Mouse (Mus musculus) kidney, embryonic 15.5 days (tissue): ENCODE measurements at regions not wholly inside any gene's neighbourhood (a gene's known extent, or its start where the extent isn't known, plus 50 kb on each side); places are given as distances from the start of the nearest gene placed in this dataset.

Experiments used
- ATAC-seq: fragments of 200-750 bp; cut with Nextera tagmentation; replicated peaks from 2 replicates; pipeline ENCODE4 v1.8.0; 2017; ENCODE audit warnings: moderate TSS enrichment; ENCODE audit not compliant: low FRiP score
- H3K27ac ChIP-seq: fragments of 300-500 bp; sonication (generic); 2 replicates; pipeline ENCODE4 v1.5.1; 2015; ENCODE audit warnings: mild to moderate bottlenecking, inconsistent platforms
- H3K27me3 ChIP-seq: fragments of 300-500 bp; sonication (generic); 2 replicates; pipeline ENCODE4 v1.6.1; 2015; ENCODE audit warnings: inconsistent platforms
- H3K36me3 ChIP-seq: fragments of 300-500 bp; sonication (generic); 2 replicates; pipeline ENCODE4 v1.6.1; 2015; ENCODE audit warnings: inconsistent platforms
- H3K4me1 ChIP-seq: fragments of 300-500 bp; sonication (generic); 2 replicates; pipeline ENCODE4 v1.6.1; 2015; ENCODE audit warnings: inconsistent platforms
- H3K4me2 ChIP-seq: fragments of 300-500 bp; sonication (generic); 2 replicates; pipeline ENCODE4 v1.6.1; 2015; ENCODE audit warnings: moderate library complexity, mild to moderate bottlenecking, inconsistent platforms
- H3K4me3 ChIP-seq: fragments of 300-500 bp; sonication (generic); replicated peaks from 2 replicates; pipeline ENCODE4 v1.5.1; 2015; ENCODE audit warnings: mild to moderate bottlenecking, inconsistent platforms
- H3K9ac ChIP-seq: fragments of 300-500 bp; sonication (generic); 2 replicates; pipeline ENCODE4 v1.6.1; 2015; ENCODE audit warnings: mild to moderate bottlenecking, inconsistent platforms
- H3K9me3 ChIP-seq: fragments of 300-500 bp; sonication (generic); replicated peaks from 2 replicates; pipeline ENCODE4 v1.6.1; 2016; ENCODE audit warnings: inconsistent platforms
- WGBS: fragments of 180-500 bp; shearing (Covaris S2); methylation state at CpG from one replicate; pipeline ENCODE4 v1.1.7; 2015; ENCODE audit warnings: mixed read lengths; 5-methylcytosine and 5-hydroxymethylcytosine counted together

DNA sequence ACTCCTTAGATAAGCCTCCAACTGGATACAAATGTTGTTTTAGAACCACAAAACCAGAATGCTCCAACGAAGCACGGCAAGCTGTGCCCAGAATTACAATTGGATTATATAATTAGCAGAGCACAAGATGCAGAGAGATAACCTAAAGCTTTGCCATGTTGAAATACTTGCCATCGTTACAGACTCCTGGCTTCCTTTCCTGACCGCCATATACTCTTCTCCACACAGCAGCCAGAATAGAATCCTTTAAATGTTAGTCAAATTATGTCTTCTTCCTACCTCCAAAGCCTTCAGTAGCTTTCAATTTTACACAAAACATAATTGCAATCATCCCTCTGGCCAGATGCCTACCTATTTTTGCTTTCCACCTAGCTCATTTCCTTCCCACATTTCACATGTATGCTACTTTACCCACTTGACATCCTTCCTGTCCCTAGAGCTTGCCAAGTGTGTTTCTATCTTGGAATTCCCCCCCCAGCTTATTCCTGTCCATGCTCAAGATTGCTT, 52.8 kb upstream of the G2e3 start:
- Histone ChIP-seq H3K4me1 (no peaks in the 10 kb centered on the region), H3K4me3 (no peak overlapping the region), H3K27ac (no peak overlapping the region), H3K9me3 (no peaks in the 10 kb centered on the region), H3K36me3 (no peaks in the 10 kb centered on the region), H3K9ac (no peak overlapping the region), H3K27me3 (no peaks in the 10 kb centered on the region), H3K4me2 (no peak overlapping the region)
- ATAC-seq, result no peak
- WGBS, result 80% methylated on average over 4 of the region's 4 CpGs

DNA sequence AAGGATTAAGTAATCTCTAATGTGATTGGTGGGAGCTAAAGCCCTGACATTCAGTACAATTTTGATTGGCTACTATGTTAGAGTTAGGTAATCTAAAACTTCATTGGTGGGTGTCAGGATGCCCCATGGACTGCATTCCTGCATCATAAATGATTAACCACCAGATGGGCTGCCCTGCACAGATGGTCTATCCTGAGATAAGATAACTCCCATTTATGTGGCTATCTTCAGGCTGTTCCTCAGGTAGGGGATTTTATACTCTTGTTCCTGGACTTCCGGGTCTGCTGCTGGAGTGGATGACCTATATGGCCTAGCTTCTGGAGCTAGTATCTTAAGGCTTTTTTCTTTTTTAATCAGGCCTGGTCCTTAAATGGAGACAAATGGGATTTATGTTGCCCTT, 69.5 kb upstream of the G2e3 start:
- no peak for ATAC-seq

DNA sequence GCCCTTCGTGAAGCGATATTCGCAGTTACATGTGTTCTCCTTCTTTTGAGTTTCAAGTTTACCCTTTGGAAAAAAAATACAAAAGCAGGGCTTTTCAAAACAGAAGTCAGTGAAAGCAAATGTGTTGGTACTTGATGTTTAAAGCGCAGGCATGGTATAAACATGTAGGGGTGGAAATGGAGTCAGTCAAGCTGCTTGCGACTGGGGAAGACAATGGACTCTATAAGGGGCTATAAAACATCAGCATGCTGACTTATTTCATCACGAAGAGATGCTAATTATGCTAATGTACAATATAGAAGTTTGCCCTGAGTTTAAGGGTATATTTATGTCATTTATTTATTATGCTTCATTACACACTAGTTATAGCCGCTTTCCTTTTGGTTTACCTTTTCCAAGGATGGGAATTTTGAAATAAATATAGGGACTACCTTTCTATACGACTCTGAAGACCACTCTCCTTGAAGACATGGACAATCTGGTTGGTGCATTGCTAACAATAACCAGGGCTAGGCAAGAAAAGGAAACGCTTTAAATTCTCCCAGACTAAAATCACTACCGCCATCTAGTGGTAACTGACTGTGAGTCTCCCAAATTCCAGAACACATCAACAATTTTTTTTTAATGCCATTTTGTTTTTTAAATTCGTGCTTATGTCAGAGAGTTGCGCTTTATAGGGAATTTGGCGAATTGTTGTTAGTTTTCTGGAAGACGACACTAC, 71.9 kb upstream of the G2e3 start:
- Histone ChIP-seq H3K9ac (no peak overlapping the region), H3K4me3 (no peak overlapping the region), H3K36me3 (no peaks in the 10 kb centered on the region), H3K27ac (no peak overlapping the region), H3K4me1 (no peaks in the 10 kb centered on the region), H3K27me3 (no peaks in the 10 kb centered on the region), H3K9me3 (no peaks in the 10 kb centered on the region), H3K4me2 (no peak overlapping the region)
- ATAC-seq, result no peak
- WGBS, result 50% methylated on average over 14 of the region's 14 CpGs

More for the DNA sequence above, 69.5 kb upstream of the G2e3 start:
- no peak overlapping the region for H3K4me3 ChIP-seq
- H3K36me3 ChIP-seq, result no peaks in the 10 kb centered on the region
- H3K9ac ChIP-seq, result no peak overlapping the region
- no peaks in the 10 kb centered on the region for H3K4me1 ChIP-seq
- no peaks in the 10 kb centered on the region for H3K9me3 ChIP-seq
- H3K4me2 ChIP-seq, result no peak overlapping the region
- WGBS, result 76% methylated on average over 1 of the region's 1 CpGs
- no peak overlapping the region for H3K27ac ChIP-seq
- H3K27me3 ChIP-seq, result no peaks in the 10 kb centered on the region

DNA sequence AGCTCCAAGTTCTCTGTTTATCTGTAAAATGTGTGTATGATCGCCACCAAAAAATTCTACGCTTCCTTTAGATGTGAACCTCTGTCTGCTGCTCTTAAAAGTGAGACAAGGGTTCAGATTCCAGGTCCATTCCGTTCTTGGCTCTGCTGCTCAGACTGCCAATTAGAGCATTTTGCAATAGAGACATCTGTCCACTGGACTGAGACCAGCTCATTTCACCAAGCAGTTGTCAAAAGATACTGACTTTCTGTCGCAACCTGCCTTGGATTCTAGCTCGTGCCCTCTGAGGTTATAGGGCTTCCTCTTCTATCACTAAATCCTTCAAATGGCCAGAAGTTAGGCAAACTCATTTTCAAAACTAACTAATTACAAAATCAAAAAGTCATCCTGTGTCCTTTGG, 74.4 kb upstream of the G2e3 start:
- Histone ChIP-seq H3K9ac (no peak overlapping the region), H3K36me3 (no peaks in the 10 kb centered on the region), H3K4me2 (no peak overlapping the region), H3K4me1 (no peaks in the 10 kb centered on the region), H3K27ac (no peak overlapping the region), H3K4me3 (no peak overlapping the region), H3K27me3 (no peaks in the 10 kb centered on the region), H3K9me3 (no peaks in the 10 kb centered on the region)
- ATAC-seq, result no peak
- 77% methylated on average over 5 of the region's 5 CpGs for WGBS

DNA sequence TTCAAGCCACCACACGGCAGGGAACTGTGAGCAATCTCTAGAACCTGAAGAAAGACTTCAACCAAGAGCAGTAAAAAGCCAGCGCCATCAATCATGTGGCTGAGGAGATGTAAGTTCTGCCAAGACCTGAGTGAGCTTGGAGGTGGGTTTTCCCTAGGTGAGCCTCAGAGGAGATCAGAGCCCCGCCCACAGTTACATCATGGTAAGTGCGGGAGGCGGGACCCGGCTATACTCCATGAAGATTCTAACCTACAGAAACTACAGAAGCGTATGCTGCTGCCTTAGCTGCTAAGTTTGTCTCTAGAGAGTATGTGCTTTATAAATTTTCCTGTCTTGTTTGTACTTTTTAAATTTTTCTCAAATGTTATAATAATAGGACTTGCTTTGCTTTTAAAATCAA, 105.0 kb upstream of the G2e3 start:
- no peaks in the 10 kb centered on the region for H3K4me1 ChIP-seq
- no peak overlapping the region for H3K27ac ChIP-seq
- H3K27me3 ChIP-seq, result no peaks in the 10 kb centered on the region
- H3K9ac ChIP-seq, result no peak overlapping the region
- ATAC-seq, result no peak
- WGBS, result 86% methylated on average over 7 of the region's 7 CpGs
- H3K4me2 ChIP-seq, result no peak overlapping the region
- no peaks in the 10 kb centered on the region for H3K36me3 ChIP-seq
- H3K9me3 ChIP-seq, result no peaks in the 10 kb centered on the region
- H3K4me3 ChIP-seq, result no peak overlapping the region

DNA sequence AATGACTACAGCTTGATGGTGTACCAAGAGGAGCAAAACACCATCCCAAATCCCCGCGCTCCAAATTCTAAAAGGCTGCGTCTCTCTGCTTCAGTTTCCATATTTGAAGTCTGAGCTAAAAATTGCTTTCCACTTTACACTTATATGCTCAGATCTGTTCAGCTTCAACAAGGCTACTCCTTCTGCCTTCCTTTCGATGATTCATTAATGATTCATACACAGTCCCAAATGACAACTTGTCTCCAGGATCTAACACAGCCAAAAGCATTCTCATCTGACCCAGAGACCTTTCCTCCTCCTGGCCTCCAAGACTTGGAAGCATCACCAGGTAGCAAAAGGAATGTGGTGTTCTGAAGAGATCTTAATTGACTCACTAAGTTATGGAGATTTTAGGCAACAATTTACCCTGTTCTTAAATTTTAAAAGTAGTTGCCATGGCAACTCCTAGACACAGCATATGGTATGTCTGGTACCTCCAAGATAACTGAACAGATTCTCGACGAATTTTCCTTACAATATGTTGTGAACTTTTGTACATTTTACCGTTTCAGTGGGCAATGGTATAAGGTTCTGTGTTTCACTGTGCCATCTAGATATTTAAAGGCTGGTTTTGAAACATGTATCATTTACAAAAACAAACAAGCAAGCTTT, 106.6 kb upstream of the G2e3 start:
- no peaks in the 10 kb centered on the region for H3K27me3 ChIP-seq
- no peak overlapping the region for H3K9ac ChIP-seq
- H3K4me2 ChIP-seq, result no peak overlapping the region
- ATAC-seq, result no peak
- no peak overlapping the region for H3K27ac ChIP-seq
- no peaks in the 10 kb centered on the region for H3K4me1 ChIP-seq
- H3K4me3 ChIP-seq, result no peak overlapping the region
- 89% methylated on average over 7 of the region's 7 CpGs for WGBS
- no peaks in the 10 kb centered on the region for H3K36me3 ChIP-seq
- H3K9me3 ChIP-seq, result no peaks in the 10 kb centered on the region

DNA sequence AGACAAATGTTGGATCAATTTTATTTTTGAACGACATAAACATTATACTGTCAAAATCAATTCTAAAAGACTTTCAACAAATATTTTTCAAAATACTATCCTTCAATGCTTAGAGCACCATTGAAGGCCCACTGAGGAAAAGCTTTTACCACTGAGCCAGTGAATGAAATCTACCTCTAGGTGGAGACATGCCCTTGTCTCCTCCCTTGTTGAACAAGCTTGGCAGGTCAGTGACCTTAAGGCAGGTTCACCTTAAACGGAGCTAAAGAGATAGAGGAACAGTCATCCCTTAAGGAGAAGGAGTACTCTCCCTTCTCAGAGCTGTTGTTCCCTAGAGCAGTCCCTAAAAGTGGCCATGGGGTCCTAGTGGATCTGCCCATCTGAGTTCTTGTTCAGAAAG, 136.2 kb upstream of the G2e3 start:
- ATAC-seq, result no peak
- no peak overlapping the region for H3K4me3 ChIP-seq
- no peaks in the 10 kb centered on the region for H3K36me3 ChIP-seq
- H3K27me3 ChIP-seq, result no peaks in the 10 kb centered on the region
- WGBS, result 40% methylated on average over 2 of the region's 2 CpGs
- H3K4me2 ChIP-seq, result no peak overlapping the region
- no peaks in the 10 kb centered on the region for H3K9me3 ChIP-seq
- H3K9ac ChIP-seq, result no peak overlapping the region
- no peaks in the 10 kb centered on the region for H3K4me1 ChIP-seq
- no peak overlapping the region for H3K27ac ChIP-seq

DNA sequence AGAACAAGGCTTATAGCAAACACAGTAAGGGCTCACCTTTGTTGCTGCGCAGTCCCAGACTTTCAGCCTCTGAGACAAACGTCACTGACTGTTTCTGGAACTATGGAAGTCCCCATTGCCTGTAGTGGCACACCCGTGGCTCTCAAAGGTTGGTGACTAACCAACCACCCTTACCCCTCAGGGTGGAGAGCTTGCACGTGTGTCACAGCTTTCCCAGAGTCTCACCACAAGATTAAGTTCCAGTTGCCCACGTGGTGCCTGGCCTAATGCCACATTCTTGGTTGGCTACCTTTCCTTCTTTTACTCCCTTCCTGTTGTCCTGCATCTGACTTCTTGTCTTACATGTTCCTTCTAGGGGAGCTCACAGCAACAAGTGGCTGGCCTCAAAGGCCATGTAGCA, 151.6 kb upstream of the G2e3 start:
- Histone ChIP-seq H3K27ac (no peak overlapping the region), H3K4me3 (no peak overlapping the region), H3K4me2 (no peak overlapping the region), H3K27me3 (no peaks in the 10 kb centered on the region), H3K36me3 (no peaks in the 10 kb centered on the region), H3K9me3 (no peaks in the 10 kb centered on the region), H3K4me1 (no peaks in the 10 kb centered on the region), H3K9ac (no peak overlapping the region)
- 75% methylated on average over 5 of the region's 5 CpGs for WGBS
- ATAC-seq, result no peak

DNA sequence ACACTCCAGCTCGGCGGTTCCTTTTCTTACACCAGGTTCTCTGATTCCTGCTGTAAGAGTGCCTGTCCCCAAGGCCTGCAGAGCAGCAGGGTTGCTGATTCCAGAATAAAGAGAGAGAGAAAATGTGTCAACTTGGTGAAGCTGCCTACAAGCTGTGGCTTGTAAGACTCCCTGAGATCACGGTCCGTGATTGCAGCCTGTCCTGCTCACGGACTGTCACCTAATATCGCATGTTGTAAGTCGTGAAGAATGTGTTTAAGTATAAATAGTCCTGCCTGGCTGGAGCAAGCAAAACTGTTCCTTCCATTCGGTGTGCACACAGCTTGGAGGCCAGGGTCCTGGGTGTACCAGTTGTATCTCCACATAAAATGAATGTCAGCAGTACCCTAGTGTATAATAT, 152.7 kb upstream of the G2e3 start:
- Histone ChIP-seq H3K27ac (no peak overlapping the region), H3K9me3 (no peaks in the 10 kb centered on the region), H3K27me3 (no peaks in the 10 kb centered on the region), H3K36me3 (no peaks in the 10 kb centered on the region), H3K4me1 (no peaks in the 10 kb centered on the region), H3K4me3 (no peak overlapping the region), H3K9ac (no peak overlapping the region), H3K4me2 (no peak overlapping the region)
- ATAC-seq, result no peak
- 61% methylated on average over 8 of the region's 8 CpGs for WGBS

DNA sequence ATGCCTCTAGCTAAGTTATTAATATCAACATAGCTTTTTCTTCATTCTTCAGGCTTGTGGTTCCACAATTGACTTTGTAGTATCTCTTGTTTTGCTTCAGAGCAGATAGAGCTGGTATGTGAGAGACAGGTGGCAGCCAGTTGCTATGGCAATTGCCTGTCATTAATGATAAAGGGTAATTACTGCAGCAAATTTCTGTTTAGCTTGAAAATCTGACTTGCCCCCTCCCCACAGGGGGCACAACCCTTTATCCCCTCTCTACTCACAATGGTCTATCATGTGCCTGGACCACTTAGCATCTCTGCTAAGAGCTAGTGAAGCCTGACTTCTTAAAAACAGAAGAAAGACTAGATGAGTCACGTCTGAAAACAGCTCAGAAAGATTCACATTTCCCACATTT, 157.1 kb upstream of the G2e3 start:
- 42% methylated on average over 1 of the region's 1 CpGs for WGBS
- ATAC-seq, result no peak
- Histone ChIP-seq H3K4me3 (no peak overlapping the region), H3K4me1 (no peaks in the 10 kb centered on the region), H3K27me3 (no peaks in the 10 kb centered on the region), H3K9me3 (no peaks in the 10 kb centered on the region), H3K27ac (no peak overlapping the region), H3K9ac (no peak overlapping the region), H3K36me3 (no peaks in the 10 kb centered on the region), H3K4me2 (no peak overlapping the region)

DNA sequence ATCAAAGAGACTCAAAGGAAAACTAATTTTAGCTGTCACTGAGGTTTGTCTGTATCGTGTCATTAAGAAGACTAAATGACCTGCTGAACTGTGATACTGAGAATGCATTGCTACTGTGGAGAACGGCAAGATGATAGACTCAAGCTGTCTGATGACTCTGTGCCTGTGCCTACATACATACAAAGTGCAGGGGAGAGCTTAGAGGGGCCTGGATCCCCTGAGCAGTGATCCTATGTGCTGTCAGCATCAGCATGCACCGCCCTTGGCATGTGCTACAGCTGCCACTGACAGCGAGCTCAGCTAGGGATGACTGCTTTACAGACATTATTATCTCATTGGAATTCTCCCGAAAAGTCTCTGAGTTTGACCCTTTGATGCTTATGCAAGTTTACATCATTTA, 157.7 kb upstream of the G2e3 start:
- no peak for ATAC-seq
- Histone ChIP-seq H3K9ac (no peak overlapping the region), H3K27me3 (no peaks in the 10 kb centered on the region), H3K9me3 (no peaks in the 10 kb centered on the region), H3K4me1 (no peaks in the 10 kb centered on the region), H3K4me3 (no peak overlapping the region), H3K36me3 (no peaks in the 10 kb centered on the region), H3K4me2 (no peak overlapping the region), H3K27ac (no peak overlapping the region)
- 61% methylated on average over 5 of the region's 5 CpGs for WGBS

DNA sequence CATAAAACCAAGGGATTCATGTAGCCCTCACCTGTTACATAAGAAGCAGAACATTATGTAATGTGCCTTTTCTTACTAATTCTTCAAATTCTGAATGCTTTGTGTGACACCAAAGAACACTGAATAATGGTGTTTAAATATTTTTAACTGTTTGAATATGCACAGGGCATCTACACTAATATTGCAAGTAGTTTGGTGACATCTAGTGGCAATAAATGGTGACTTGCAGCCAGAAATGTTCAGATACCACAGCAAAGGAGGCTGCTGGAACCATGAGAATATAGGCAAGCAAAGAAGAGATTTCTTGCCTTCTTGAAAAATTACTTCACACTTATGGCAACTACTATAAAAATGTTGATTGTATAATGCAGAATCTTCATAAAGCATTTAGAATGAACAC, 159.6 kb upstream of the G2e3 start:
- Histone ChIP-seq H3K36me3 (no peaks in the 10 kb centered on the region), H3K9ac (no peak overlapping the region), H3K4me2 (no peak overlapping the region), H3K27ac (no peak overlapping the region), H3K9me3 (no peaks in the 10 kb centered on the region), H3K27me3 (no peaks in the 10 kb centered on the region), H3K4me1 (no peaks in the 10 kb centered on the region), H3K4me3 (no peak overlapping the region)
- ATAC-seq, result no peak

DNA sequence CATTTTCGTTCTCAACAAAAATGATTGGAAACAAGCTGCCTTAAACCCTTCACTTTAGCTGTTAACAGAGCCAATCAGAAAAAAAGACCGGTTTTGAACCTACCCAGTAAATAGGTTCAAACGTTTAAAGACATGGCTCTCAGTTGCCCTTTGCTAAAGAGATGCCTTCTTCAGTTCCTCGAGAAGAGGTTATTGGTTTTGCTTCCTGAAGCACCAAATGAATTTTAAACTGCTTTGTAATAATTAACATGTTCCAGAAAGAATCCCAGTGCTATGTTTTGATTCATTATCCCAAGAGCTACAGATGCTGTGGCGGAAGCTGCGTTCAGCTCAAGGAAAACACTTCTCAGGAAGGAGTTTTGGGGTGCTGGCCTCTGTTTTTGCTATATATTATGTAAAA, 160.1 kb upstream of the G2e3 start:
- no peak for ATAC-seq
- no peaks in the 10 kb centered on the region for H3K36me3 ChIP-seq
- WGBS, result 68% methylated on average over 6 of the region's 6 CpGs
- H3K27me3 ChIP-seq, result no peaks in the 10 kb centered on the region
- H3K4me3 ChIP-seq, result no peak overlapping the region
- H3K9ac ChIP-seq, result no peak overlapping the region
- no peak overlapping the region for H3K27ac ChIP-seq
- H3K4me2 ChIP-seq, result no peak overlapping the region
- H3K4me1 ChIP-seq, result no peaks in the 10 kb centered on the region
- no peaks in the 10 kb centered on the region for H3K9me3 ChIP-seq
